Mouse (Mus musculus): ENCODE results near the gene Cald1.

DNA sequence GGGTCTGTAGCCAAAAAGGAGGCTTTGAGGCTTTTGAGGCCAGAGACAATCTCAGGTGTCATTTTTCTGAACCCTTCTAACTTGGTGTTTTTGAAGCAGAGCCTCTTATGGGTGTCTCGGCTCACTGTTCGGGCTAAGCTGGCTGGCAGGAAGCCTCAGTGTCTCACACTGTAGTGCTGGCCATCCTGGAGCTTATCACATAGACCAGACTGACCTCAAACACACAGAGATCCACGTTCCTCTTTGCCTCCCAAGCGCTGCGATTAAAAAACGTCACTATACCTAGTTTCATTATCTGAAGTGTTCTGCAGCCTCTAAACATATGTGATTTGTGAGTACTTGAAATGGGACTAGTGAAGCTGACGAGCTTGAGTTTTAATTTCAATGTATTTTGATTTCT, 76.1 kb downstream of the Cald1 start:
- TF ChIP-seq POLR2A (IDR thresholded peaks at IDR 0.05; ENCODE audit: borderline replicate concordance, extremely low read depth, low read depth, low read length), result no peak
- no peak for TF ChIP-seq CTCF (IDR thresholded peaks at IDR 0.05; ENCODE audit: insufficient read depth, low read length)

Measured in lung, adult 2 months (tissue).